Mouse (Mus musculus) cerebellum, adult 11-12 months (tissue): ENCODE results near the gene Echdc2.
"Not testable (repeated sequence)": the region's sequence is repeated elsewhere in the genome, so short reads cannot be mapped to it uniquely, and the experiment has no call there.

Experiments used
- DNase-seq: peaks from one replicate; pipeline ENCODE4 v3.0.0; 2022

Echdc2 gene

DNA sequence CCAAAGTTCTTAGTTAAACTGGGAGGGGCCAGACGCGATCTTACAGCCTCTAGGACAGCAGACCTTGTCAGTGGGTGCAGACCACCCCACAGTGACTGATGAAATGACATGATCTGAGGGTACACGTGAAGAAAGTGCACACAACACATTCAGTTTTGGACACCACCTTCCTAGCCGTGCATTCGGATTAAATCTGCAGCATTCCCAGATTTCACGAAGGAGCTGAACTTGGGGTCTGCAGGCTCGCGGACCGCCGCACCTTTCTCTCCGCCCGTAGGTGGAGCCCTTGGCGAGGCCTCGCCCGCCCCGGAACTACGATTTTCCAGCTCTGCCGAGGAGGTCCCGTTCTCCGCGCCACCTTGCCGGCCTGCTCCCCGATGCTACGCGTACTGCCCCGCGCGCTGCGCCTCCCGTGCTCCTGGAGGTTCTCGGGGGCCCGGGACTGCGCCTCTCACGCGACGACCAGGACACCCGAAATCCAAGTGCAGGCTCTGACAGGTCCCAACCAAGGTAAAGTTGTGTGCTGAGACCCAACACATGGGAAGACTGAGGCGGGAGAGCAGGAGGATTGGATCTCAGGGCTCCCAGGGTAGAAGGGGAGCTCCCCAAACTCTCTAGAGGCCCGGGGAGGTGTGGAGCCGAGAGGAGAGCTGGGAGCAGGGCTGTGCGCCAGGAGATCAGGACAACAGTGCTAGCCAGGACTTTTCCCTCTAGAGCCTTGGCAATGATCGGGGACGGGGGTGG is at the start of gene Echdc2:
Echdc2 (plus strand) TSS at position 286 of the 744 bp plus-strand sequence.
- peak; percentile 46 for DNase-seq

DNA sequence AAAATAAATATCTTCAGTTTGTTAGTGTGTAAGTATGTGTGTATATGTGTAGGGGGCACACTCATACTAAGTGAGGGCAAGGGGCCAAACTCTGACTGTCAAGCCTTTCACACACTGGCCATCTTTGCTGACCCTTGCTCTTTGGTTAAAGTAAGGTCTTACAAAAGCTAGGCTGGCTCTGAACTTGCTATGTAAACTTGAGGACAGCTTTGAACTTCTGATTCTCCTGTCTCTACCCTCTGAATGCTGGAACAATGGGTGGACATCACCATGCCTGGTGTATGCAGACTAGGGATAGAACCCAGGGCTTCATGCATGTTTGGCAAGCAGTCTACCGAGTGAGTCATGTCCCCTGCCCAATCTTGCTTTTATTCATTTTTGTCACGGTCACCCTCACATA is 48.8 kb upstream of the Echdc2 start:
- DNase-seq = no peak

GRCm38 (mm10) chr4:108117488-108117887 is 47.7 kb upstream of the Echdc2 start:
- peak; percentile 7 for DNase-seq

DNA sequence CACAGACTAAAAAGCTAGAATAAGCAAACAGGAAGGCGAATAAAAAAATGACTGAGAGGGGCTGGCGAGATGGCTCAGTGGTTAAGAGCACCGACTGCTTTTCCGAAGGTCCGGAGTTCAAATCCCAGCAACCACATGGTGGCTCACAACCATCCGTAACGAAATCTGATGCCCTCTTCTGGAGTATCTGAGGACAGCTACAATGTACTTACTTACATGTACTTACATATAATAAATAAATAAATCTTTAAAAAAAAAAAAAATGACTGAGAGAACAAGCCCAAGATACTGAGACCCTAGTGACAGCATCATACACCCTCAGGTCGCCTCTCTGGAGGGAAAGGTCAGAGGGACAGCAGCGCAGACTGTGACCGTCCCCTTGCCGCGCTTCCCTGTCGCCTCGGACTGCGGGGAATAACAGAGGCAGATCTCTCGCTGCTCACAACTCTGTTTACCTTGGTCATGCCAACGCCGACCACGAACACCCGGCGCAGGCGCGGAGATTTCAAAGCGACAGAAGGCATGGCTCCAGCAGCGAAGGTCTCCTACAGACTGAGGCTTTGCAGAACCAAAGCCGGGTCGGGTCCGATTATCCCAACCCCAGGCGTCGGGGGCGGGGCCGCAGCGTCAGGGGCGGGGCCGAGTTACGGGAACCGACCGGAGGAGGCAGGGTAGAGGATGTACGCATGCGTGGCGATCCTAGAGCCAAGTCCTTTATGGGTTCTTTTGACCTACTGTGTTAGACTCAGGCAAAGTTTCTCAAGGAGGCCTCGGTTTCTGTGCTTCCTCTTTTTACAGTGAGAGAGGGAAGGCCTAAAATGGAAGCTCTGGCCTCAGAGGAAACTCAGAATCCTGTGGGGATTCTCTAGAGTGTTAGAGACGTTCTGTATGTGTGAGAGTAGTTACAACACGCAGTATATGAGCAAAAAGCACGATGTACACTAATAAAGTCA is 47.0 kb upstream of the Echdc2 start:
- peak; percentile 96 for DNase-seq

GRCm38 (mm10) chr4:108124104-108124503 is 41.1 kb upstream of the Echdc2 start:
- DNase-seq = no peak

GRCm38 (mm10) chr4:108126260-108126659 is 39.0 kb upstream of the Echdc2 start:
- DNase-seq = no peak

DNA sequence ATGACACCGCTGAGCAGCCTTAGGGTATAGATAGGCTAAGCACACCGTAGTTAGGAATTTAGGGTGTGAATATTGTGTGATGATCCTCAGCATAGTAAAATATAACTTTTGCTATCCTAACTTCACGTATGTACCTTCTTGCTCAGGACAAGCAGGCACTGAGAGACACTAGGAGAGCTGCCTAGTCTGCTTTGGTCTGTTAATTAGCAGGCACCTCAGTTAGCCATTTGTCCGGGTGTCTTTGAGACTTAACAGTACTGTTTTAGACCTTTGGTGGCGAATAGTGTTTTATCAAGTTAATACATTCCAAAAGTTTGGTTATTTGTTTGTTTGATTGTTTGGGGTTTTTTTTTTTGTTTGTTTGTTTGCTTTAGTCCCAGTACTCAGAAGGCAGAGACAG is 37.7 kb upstream of the Echdc2 start:
- no peak for DNase-seq

DNA sequence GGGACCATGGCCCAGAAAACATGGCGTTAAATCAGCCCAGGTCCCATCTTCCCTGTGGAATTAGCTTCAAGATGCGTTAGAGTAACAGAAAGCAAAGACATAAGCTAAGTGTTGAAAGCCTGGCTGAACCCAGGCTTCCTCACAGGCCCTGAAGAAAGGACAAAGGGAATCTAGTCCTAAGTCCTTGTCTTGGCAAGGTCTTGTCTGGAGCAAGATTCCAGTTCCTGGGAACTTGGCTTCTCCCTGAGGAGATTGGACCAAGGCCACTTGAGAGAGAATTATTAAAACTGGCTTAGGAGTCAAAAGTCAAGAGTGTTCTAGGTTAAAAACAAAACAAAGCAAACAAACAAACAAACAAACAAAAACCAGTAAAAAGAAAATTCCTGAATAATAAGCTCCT is 36.9 kb upstream of the Echdc2 start:
- DNase-seq = no peak

DNA sequence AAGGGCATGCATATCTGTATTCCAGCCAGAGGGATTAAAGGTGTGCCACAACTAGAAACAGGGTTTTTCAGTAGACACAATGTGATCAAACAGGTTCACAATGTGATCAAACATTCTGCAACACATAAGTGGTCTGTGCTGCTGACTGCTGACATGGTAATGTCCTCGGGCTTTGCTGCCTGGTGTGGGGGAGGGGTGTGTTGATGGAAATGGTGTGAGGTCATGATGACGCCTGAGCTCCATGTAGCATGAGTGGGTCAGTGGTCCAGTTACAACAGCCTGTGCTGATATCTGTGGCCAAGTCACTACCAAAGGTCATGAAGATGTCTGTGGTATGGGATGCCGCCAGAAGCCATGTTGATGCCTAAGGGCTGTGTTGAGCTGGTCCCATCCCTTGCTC is 34.8 kb upstream of the Echdc2 start:
- DNase-seq = no peak

DNA sequence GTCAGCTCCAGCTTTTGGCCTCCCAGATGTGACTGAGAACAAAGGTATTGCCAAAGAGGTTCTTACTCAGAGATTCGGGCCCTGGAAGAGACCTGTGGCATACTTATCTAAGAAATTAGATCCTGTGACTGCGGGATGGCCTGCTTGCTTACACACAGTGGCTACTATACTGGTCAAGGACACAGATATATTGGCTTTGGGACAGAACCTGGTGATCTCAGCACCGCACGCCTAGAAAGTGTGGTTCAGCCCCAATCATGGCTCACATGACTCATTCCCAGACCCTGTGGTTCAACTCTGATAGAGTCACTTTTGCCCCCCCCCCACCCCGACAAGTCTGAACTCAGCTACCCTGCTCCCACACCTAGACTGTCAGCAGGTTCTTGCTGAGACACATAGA is 28.3 kb upstream of the Echdc2 start:
- DNase-seq = no peak

GRCm38 (mm10) chr4:108143178-108143577 is 22.1 kb upstream of the Echdc2 start:
- DNase-seq = not testable (repeated sequence)

DNA sequence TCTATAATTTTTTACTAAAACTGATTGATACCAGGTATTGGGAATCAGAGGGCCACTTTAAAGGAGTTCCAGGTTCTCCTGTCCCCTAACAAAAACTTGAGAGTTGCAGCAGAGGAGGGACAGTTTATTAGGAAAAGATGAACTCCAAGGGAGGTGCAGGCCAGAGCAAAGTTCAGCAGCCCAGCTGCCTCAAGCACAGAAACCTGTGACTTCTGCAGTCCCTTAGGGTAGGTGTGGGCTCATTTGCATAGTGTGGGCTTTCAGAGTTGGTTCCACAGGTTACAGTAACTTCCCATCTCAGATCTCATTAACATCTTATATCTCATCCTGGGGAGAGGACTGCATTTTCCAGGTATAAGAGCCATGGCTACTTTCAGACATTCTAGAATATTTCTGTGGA is 21.5 kb upstream of the Echdc2 start:
- no peak for DNase-seq

- no peak for DNase-seq
Measured at GRCm38 (mm10) chr4:108144880-108145279, 20.4 kb upstream of the Echdc2 start, which contains the start of gene Scp2. Gene Scp2 (minus strand): TSS chr4:108144998.

DNA sequence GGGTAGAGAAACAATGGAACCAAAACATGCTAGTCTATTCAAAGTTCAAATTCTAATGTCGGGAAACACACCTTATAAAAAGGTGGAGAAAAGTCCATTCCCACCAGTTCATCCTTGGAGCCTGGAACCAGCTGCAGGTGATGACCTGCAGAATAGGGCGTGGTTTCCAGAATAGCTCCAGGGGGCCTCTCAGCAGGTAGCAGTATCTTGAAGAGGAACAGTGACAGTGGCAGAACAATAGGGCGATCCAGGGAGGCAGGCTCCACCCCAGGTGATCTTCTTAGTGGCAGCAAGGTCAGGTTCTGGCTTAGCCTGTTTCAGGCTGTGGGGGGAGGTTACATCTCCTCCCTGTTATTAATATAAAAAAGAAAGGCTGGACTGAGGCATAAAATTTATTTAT is 19.7 kb upstream of the Echdc2 start:
- DNase-seq = not testable (repeated sequence)

DNA sequence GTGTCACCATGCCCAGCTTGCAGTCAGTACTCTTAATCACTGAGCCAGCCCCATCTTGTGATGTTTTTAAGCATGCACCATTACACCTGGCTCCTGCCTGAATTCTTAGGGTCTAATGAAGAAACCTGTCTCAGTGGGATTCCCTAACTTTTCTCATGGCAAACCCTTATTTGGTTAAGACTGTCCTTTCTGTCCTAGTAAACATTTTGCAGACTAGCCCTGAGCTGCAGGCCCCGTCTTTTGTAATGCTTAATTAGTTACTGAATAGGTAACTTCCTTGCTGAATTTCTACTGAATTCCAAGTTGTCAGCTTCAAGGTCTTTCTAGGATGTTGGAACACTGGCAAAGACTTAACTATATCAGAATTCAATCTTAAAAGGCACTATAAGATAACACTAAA is 10.1 kb upstream of the Echdc2 start:
- not testable (repeated sequence) for DNase-seq

- DNase-seq = no peak
Measured at GRCm38 (mm10) chr4:108161936-108162335, 3.3 kb upstream of the Echdc2 start.

- DNase-seq = no peak
Measured at GRCm38 (mm10) chr4:108163291-108163690, 1.9 kb upstream of the Echdc2 start.

DNA sequence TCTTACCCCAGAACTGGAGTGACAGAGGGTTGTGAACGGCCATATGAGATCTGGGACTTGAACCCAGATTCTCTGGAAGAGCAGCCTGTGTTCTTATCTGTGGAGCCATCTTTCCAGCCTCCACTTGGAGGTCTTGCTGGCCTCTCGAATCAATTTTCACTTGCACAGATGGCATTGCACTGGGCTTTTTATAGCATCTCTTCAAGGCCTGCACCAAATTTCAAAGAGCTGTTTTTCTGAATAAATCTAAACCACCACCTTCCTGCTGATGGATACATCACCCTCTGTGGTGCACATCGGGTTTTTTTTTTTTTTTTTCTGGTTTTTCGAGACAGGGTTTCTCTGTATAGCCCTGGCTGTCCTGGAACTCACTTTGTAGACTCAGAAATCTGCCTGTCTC is 1.6 kb downstream of the Echdc2 start:
- DNase-seq = no peak

DNA sequence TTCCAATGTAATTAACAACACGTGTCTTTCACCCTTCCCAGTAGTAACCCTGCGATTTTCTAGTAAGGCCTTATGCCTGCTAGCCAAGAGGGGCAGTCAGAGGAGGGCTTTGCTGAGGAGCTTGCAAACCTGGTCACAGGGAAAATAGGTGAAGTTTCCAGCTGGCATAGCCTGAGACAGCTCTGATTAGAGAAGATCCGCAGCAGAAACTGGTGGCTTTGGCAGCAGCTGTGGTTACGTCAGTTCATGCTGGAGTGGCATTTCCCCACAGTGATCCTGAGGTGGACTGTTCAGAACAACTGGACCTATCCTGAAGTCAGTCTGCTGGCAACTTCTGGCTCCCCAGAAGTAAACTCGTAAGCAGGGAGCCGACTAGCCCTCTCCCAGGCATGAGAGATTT is 2.8 kb downstream of the Echdc2 start:
- DNase-seq = no peak

DNA sequence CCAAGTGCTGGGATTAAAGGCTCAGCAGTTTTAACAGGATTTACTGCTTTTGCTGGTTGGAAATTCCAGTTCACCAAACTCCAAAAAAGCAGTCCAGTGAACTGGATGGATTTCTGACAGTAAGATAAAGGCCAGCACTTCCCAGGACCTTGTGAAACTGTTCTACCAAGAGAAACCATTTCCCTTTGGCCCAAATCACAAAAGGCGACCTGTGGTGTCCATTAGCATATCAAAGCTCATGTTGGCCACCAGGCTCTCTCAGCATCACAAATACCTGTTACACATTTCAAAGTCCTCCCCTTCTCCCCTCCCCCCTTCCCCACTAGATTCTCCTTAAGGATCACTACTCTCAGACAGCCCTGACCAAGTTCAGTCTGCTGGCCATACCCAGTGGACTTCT is 17.0 kb downstream of the Echdc2 start:
- no peak for DNase-seq

- DNase-seq = no peak
Measured at GRCm38 (mm10) chr4:108192821-108193323, 27.6 kb downstream of the Echdc2 start.

- DNase-seq = peak; percentile 55
Measured at GRCm38 (mm10) chr4:108196277-108196855, 31.1 kb downstream of the Echdc2 start.

DNA sequence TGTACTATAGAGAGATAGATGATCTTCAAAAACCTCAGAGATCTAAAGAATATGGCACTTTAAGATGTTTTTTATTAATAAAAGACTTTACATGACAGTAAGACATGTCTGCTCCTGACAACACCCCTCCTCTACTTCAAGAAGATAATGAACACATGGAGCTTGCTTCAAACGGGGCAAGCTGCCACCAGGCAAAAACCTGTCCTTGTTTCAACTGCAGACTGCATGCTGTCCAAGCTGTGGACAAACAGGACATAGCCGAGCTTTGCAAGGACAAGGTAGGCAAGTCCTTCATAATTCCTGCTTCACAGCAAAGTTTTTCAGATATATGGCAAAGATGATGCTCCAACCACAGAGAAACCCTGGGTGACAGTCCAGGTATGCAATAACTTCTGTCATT is 34.0 kb downstream of the Echdc2 start:
- peak; percentile 35 for DNase-seq
